Mouse (Mus musculus) spleen, postnatal 14 days (tissue): ENCODE measurements around the gene Cd36.
A peak's percentile ranks its signal among the peaks of the same experiment; 100 is the strongest.

Experiments used
- DNase-seq, 2 experiments: peaks; one replicate each; pipeline ENCODE4 v3.0.0; 2021 to 2022; ENCODE audit warnings: low spot score in 2 of 2

The Cd36 gene

DNA sequence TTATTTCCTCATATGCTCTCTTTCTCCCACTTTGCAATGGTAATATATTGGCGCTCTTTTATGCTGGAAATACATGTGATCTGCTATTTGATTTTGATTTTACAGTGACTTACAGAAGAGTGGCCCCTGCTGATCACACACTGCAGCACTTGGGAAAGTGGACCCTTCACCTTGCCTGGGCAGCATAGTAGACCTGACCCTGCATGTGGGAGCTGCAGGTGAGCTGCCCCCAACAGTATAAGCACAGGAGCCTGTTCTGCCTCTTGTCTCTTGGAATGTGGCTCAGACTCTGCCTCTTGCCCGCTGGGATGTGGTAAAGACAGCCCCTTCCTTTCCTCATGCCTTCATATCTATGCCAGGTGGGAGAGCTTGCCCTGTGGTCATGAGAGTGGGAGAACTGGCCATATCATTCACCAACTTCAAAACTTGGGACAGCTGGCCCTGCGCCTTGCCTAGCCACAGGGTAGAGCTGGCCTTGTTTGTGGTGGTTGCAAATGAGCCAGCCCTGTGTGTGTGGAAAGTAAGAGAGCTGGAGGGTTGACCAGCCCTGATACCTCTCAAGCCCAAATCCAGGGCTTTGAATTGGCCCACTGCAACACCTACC is 81.7 kb downstream of the Cd36 start:
- DNase-seq = no peak

- peak in 1 of 2 experiments; percentile 18 for DNase-seq
These were observed 112.0 kb downstream of the Cd36 start for GRCm38 (mm10) chr5:17776571-17776970.

- DNase-seq = no peak
These were observed 118.3 kb downstream of the Cd36 start for GRCm38 (mm10) chr5:17770328-17770727.

DNA sequence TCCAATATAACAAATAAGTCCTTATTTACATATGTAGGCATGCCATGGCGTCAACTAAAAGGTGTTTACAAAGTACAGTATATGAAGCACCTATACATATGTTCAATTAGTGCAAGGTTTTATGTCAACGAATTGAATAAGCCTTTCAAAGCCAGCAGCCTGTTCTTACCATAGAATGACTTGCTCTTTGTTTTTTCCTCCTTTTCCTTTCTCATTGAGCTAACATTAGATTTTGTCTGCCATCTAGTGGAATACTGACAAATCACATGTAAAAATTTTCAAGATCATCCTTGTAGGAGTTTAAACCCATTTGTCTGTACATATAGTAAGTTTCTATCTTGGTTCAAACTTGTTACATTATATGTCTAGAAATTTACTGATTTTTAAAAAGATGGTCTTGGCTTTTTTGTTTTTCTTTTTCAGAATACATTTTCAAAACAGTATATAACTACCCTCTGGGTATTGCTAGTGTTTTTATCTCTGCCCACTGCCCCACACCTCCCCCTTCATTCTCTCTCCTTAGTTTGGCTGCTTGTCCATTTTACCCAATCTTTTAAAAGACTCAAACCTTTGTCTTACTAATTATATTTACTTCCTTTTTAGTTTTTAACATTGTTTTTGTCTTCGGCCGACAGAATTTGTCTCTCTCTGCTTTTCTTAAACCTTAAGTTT is 122.5 kb downstream of the Cd36 start:
- DNase-seq = no peak

DNA sequence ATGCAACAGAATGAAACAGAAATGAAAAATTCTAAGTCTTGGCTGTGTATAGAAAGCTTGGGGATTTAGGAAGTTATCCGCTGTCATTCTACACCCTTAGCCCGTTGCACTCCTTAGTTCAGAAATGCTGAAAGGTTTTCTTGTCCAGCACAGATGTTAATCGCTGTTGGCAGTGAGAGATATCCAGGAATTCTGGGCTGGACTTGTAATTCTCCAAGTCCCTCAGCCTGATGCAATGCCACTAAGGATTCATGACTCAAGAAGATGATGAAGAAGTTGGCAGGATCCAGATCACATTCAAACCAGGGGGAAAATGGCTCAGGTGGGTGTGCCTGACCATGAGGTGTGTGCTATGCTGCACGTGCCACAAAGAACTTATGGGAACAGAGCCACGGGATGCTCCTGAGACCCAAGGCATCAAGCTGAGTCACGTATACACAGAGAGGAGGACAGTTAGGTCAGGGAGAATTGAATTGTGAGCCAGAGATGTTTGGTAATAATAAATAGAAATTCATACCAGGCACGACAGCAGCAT is 135.1 kb downstream of the Cd36 start:
- no peak for DNase-seq

DNA sequence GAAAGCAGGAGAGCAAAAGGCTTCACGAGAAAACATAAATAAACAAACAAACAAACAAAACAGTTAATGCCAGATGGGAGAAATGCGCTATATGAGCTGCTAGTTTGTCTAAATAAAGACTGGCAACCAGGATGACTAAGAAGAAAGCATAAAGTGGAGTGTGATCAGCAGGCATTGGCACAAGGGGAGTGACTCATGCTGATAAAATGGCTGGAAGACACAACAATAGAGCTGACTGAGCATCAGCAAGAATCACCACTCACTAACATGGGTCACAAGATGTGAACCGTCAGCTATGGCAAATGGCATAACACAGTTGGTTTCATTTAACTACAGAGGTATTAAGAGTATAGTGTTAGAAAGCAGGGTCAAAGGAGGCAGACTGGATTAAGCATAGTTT is 140.3 kb downstream of the Cd36 start:
- DNase-seq = no peak

DNA sequence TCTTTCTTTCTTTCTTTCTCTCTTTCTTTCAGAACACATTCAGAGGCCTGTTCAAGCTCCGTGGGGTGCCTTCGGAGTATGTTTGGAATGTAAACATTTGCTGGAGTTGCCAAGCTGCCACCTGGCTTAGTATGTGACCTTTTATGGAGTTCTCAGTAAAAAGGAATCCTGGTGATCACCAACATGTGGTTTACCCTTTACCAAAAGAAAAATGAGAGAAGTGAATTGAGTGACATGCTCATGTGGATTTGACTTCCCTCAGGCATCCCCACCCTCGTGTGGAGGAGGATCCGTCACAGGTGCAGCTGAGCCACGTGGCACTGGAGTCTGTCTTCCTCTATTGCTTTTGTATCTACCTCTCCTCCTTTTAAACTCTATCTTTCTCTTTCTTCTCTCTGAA is 141.5 kb downstream of the Cd36 start:
- no peak for DNase-seq

DNA sequence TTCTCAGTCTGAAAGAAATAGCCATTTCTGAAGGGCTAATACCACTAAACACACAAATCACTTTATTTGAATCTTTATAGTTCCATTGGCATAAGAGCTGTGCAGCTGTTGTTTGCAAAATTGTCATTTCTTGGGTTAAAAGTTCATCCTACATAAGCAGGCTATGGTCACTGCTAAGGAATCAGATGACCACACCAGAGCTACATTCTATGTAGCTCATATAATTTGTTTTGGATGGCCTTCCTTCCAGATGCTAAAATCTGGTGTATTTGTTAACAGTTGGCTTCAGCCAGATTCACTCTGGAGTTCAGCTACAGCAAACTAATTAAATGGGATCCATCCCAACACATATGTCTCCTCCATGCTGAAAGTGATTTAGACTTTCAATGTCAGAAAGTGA is 142.1 kb downstream of the Cd36 start:
- DNase-seq = no peak

DNA sequence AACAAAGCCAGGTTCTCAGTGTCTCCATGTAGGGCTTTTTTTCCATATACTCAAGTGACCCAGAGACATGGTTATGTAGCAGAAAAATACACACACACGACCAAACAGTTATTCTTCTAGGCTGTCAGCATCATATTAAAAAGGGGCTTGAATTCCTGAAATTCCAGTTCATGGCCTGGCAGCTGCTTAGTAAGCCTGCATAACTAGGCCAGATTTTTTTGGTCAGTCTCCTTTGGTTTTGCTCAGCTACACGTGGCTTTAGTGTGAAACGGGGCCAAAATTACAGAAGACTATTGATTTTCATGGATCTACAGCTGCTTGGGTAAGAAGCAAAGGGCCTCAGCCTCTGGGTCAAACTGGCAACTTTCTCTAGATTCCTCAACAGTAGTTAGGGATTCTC is 148.8 kb downstream of the Cd36 start:
- DNase-seq = no peak
